Mouse (Mus musculus) testis, adult 2 months (tissue): ENCODE measurements at regions not wholly inside any gene's neighbourhood (a gene's known extent, or its start where the extent isn't known, plus 50 kb on each side); places are given as distances from the start of the nearest gene placed in this dataset.

ENCODE experiments used
- H3K27ac ChIP-seq: fragments of 200-500 bp; 2 replicates; pipeline ENCODE4 v1.5.1; 2012; ENCODE audit warnings: low read depth, low read length; ENCODE audit not compliant: control insufficient read depth, insufficient read depth
- H3K27me3 ChIP-seq: fragments of 200-500 bp; 2 replicates; pipeline ENCODE4 v1.6.1; 2012; ENCODE audit warnings: mild to moderate bottlenecking, low read length, moderate library complexity; ENCODE audit not compliant: control insufficient read depth, insufficient read depth
- H3K36me3 ChIP-seq: fragments of 200-500 bp; 2 replicates; pipeline ENCODE4 v1.6.1; 2012; ENCODE audit warnings: mild to moderate bottlenecking, low read length; ENCODE audit not compliant: control insufficient read depth, insufficient read depth
- H3K4me1 ChIP-seq: fragments of 200-500 bp; 2 replicates; pipeline ENCODE4 v1.6.1; 2012; ENCODE audit warnings: low read length; ENCODE audit not compliant: control insufficient read depth, insufficient read depth
- H3K4me3 ChIP-seq: fragments of 200-500 bp; 2 replicates; pipeline ENCODE4 v1.5.1; 2012; ENCODE audit warnings: low read depth, mild to moderate bottlenecking, low read length, moderate library complexity, mixed read lengths; ENCODE audit not compliant: control insufficient read depth
- CTCF ChIP-seq: fragments of 200-500 bp; IDR thresholded peaks from 2 replicates; pipeline ENCODE4 v1.5.1; 2012; ENCODE audit warnings: low read depth, mild to moderate bottlenecking, inconsistent platforms, low read length, moderate library complexity; ENCODE audit not compliant: control insufficient read depth, insufficient read depth, insufficient replicate concordance
- POLR2A ChIP-seq: fragments of 200-500 bp; IDR thresholded peaks from 2 replicates; pipeline ENCODE4 v1.6.1; 2012; ENCODE audit warnings: low read depth, mild to moderate bottlenecking, inconsistent platforms, low read length, moderate library complexity; ENCODE audit not compliant: control insufficient read depth

DNA sequence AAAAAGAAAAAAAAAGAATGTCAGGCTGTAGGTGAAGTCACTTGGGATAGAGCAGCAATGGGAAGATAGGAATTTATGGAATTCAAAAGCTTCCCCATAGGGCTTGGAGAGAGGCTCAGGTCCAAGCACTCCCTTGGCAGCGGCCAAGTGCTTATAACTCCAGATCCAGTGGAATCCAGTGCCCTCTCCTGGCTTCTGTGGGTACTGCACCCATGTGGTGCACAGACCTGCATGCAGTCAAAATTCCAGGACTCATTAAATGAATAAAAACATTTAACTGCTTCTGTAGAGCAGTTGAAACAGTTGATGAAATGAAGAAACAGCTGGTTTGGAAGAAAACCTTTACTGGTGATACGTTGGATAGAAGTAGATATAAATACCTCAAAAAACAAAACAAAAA, 127.6 kb upstream of the Foxn2 start:
- H3K4me3 ChIP-seq: no peak overlapping the region
- no peaks in the 10 kb centered on the region for H3K36me3 ChIP-seq
- H3K4me1 ChIP-seq: no peaks in the 10 kb centered on the region
- H3K27ac ChIP-seq: no peak overlapping the region
- TF ChIP-seq CTCF (peak; percentile 74; the same call in 1 of the 2 replicates), POLR2A (no peak)
- H3K27me3 ChIP-seq: no peaks in the 10 kb centered on the region

DNA sequence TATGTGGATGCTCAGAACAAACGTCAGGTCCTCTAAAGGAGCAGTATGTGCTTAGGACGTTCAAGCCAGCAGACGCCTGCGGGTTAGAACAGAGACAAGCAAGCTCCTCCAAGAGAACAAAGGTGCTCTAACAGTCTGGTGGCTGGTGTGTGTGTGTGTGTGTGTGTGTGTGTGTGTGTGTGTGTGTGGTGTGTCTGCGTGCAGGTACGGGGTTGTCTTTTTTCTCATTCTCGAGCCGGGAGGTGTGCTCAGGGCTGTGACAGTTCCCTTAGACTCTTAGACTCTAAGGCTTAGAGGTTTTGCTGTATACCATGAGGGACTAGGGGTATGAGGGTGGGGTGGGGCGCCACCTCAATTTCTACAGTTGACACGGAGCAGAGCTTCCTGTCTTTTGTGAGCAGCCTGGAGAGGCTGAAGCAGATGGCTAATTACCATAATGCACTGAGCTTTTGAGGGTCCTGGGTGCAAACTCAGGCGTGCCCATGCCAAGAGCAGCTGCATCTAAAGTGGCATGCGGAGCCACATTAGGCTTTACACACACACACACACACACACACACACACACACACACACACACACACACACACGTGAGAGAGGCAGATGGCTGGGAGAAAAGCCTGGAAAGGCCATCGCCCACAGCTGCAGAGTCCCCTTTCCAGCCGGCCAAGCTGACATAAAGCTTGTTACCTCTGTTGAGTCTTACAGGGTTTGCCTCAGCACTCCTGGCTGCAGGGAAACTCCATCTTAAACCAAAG, 124.1 kb upstream of the Foxn2 start:
- Histone ChIP-seq H3K4me3 (no peak overlapping the region), H3K36me3 (no peaks in the 10 kb centered on the region), H3K4me1 (peaks cover 10% of the 10 kb centered on the region), H3K27ac (no peak overlapping the region), H3K27me3 (no peaks in the 10 kb centered on the region)
- TF ChIP-seq CTCF (no peak), POLR2A (no peak)

DNA sequence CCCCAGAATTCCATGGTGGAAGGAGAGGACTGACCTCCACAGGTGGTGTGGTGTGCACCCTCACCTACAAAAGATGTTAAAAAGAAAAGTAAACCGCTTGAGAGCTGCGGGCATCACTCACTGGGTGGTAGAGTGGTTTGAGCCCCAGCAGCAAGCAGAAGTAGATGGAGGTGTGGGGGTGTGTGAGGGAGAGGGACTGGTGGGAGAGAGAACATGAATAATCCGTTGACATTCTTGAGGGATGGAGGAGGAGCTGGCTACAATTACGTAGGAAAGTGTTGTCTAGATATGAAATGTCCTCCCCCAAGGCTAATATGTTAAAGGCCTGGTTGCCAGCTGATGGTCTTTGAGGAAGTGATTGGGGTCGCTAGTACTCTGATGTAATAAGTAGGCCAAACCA, 123.2 kb upstream of the Foxn2 start:
- Histone ChIP-seq H3K27ac (no peak overlapping the region), H3K27me3 (no peaks in the 10 kb centered on the region), H3K4me1 (peaks cover 10% of the 10 kb centered on the region), H3K4me3 (no peak overlapping the region), H3K36me3 (no peaks in the 10 kb centered on the region)
- TF ChIP-seq POLR2A: no peak
- no peak for TF ChIP-seq CTCF

DNA sequence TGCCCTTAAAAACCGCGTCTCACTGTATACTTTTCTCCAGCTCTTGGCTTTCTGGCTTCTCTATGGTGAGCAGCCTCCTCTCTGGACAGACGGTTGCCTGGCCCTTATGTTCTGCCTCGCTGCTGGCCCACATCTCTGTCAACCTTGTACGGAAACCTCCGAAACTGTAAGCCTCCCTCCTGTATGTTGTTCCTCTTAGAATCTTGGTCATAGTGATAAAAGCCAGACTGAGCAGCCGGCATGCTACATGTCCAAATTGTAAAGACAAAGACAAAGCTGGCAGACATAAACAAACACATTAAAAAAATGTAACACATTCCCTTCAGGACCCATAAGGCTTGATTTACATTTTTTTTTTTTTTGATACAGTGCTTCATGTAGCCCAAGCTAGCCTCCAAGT, 122.7 kb upstream of the Foxn2 start:
- Histone ChIP-seq H3K36me3 (no peaks in the 10 kb centered on the region), H3K27me3 (no peaks in the 10 kb centered on the region), H3K4me1 (peaks cover 10% of the 10 kb centered on the region), H3K4me3 (no peak overlapping the region), H3K27ac (no peak overlapping the region)
- TF ChIP-seq CTCF (no peak), POLR2A (no peak)

DNA sequence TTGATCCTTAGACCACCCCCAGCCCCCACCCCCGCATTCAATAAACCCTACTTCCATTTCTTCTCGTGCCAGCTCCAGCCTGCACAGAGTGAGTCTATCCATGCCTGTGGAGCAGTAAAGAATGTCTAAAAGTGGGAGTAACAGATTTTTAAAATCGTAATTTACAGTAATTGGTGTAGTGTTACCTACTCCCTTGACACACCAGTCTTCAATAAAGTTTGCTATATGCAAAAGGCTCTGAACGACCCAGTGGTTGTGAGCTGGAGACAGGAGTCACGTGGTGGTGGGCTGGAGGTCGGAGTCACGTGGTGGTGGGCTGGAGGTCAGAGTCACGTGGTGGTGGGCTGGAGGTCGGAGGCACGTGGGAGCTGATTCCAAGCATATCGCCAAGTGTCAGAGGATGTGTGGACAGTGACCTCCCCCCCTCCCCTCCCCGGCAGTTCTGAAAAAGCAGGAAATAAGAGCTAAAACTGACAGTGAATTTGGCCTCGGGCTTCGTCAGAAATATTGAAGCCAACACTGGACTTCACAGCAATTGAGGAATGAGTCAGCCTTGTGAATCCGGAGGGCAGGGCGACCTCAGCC, 122.2 kb upstream of the Foxn2 start:
- TF ChIP-seq POLR2A (no peak), CTCF (no peak)
- Histone ChIP-seq H3K4me3 (peak overlapping the region; percentile 2; the same call in 1 of the 2 replicates), H3K36me3 (no peaks in the 10 kb centered on the region), H3K4me1 (peaks cover 10% of the 10 kb centered on the region), H3K27me3 (no peaks in the 10 kb centered on the region), H3K27ac (no peak overlapping the region)

DNA sequence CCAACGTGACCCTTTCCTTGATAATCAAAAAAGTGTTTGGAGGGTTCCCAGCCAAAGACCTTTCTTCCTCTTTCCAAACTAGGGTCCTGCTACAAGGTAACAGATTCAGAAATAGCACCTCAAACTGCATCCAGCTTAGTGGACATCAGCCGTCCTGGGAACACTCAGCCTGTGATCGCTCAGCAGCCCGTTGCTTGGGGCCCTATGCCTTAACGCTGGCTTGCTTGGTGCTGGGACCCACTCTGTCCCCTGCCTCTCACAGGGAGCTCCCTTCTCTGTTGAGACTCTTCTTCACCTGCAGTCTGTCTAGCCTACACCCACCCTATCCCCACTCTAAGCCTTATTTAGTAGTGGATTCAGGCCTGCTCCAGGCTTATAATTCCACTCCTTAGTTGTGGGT, 121.6 kb upstream of the Foxn2 start:
- H3K36me3 ChIP-seq: no peaks in the 10 kb centered on the region
- no peaks in the 10 kb centered on the region for H3K27me3 ChIP-seq
- peaks cover 10% of the 10 kb centered on the region for H3K4me1 ChIP-seq
- no peak overlapping the region for H3K27ac ChIP-seq
- H3K4me3 ChIP-seq: no peak overlapping the region
- TF ChIP-seq CTCF (no peak), POLR2A (no peak)

DNA sequence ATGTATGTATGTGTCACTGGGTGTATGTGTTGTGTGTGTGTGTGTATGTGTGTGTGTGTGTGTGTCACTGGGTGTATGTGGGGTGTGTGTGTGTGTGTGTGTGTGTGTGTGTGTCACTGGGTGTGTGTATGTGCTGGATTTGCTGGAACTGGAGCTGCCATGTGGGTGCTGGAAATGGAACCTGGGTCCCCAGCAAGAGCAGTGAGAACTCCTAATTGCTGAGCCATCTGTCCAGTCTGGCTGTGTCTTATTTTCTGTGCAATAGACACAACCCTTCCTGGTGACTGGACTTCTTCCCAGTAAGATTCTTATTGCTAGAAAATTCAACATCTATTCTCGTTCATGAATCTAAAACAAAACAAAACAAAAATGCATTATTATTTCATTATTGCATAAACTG, 119.8 kb upstream of the Foxn2 start:
- Histone ChIP-seq H3K27ac (no peak overlapping the region), H3K4me3 (no peak overlapping the region), H3K27me3 (no peaks in the 10 kb centered on the region), H3K36me3 (no peaks in the 10 kb centered on the region), H3K4me1 (peaks cover 16% of the 10 kb centered on the region)
- TF ChIP-seq CTCF (no peak), POLR2A (no peak)
